ENCODE assay signal across 17 mouse cellular contexts in the genomic region with DNA sequence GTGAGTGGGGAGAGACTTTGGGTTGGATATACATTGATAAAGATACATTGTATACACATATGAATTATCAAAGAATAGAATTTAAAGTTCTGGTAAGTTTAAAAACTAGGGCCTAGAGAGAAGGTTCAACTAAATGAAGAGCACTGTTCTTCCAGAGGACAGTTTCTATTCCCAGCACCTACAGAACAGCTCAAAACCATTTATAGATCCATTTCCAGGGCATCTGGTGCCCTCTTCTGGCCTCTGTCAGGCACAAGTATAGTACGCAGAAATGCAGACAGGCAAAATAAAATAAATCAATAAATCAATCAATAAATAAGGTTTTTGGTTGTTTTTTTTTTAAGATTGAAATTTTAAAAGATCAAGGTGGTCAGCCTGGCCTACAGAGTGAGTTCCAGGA.
DNase-seq lines count a peak whose midpoint lies in the region; ATAC-seq and TF ChIP-seq lines count a peak whose summit lies in the region.
"Had no signal": no experiment of that assay in that cellular context is flagged by ENCODE, and none has a peak within 500 bp of the region (broad histone marks: within the 10 kb centered on the region; RNA-seq: fewer than 3 reads in every experiment).

No protein-coding gene starts in this region.

- 98% methylated on average over 1 of the region's 1 CpGs for WGBS in kidney, postnatal 0 days

- no peak overlapping the region for H3K4me3 ChIP-seq in kidney, postnatal 0 days (replicated peaks; ENCODE audit: low read depth, low read length)
- no peak overlapping the region for H3K4me3 ChIP-seq in MEL (ENCODE audit: control insufficient read depth in 1 of 2, insufficient read depth in 1 of 2, low read depth in 2 of 2, low read length in 2 of 2)
- H3K4me3 ChIP-seq: forebrain, embryonic 13.5 days; heart, embryonic 15.5 days; hindbrain, embryonic 12.5 days; liver, embryonic 13.5 days had no signal

- no peaks in the 10 kb centered on the region for H3K36me3 ChIP-seq in kidney, postnatal 0 days (ENCODE audit: insufficient read depth, low read length)
- peaks cover 0 to 5% of the 10 kb centered on the region in 2 experiments; a peak in 2 of 4 replicates for H3K36me3 ChIP-seq in MEL (ENCODE audit: control insufficient read depth in 1 of 2, insufficient read depth in 2 of 2, low read length in 2 of 2)
- H3K36me3 ChIP-seq in splenic B cell, adult 2 months (ENCODE audit: control insufficient read depth, insufficient read depth, low read length, poor library complexity, severe bottlenecking) = no peaks in the 10 kb centered on the region
- H3K36me3 ChIP-seq: heart, embryonic 15.5 days; hindbrain, embryonic 12.5 days; liver, embryonic 13.5 days had no signal

- H3K27me3 ChIP-seq in kidney, postnatal 0 days (ENCODE audit: insufficient read depth, low read length) = no peaks in the 10 kb centered on the region
- H3K27me3 ChIP-seq in MEL (ENCODE audit: control insufficient read depth in 1 of 2, insufficient read depth in 2 of 2, low read length in 2 of 2) = no peaks in the 10 kb centered on the region
- H3K27me3 ChIP-seq in splenic B cell, adult 2 months (ENCODE audit: control insufficient read depth, insufficient read depth, low read length, poor library complexity, severe bottlenecking) = no peaks in the 10 kb centered on the region
- H3K27me3 ChIP-seq: forebrain, embryonic 13.5 days; heart, embryonic 15.5 days; hindbrain, embryonic 12.5 days; liver, embryonic 13.5 days had no signal

- ATAC-seq in kidney, postnatal 0 days (replicated peaks; ENCODE audit: low FRiP score, low read depth) = no peak
- ATAC-seq: forebrain, embryonic 13.5 days had no signal

- peak; percentile 87 for TF ChIP-seq RAD21 in MEL (IDR thresholded peaks at IDR 0.05; ENCODE audit: low read depth, low read length)

- TF ChIP-seq POLR2A in MEL (IDR thresholded peaks at IDR 0.05; ENCODE audit: control insufficient read depth in 1 of 2, insufficient read depth in 1 of 2, low read depth in 1 of 2, low read length in 2 of 2, poor library complexity in 1 of 2) = no peak

- no peaks in the 10 kb centered on the region for H3K79me2 ChIP-seq in MEL (ENCODE audit: control insufficient read depth, insufficient read depth, low read length, poor library complexity)

- no peaks in the 10 kb centered on the region for H3K9me3 ChIP-seq in kidney, postnatal 0 days (replicated peaks; ENCODE audit: low read length)
- no peaks in the 10 kb centered on the region for H3K9me3 ChIP-seq in MEL (replicated peaks; ENCODE audit: insufficient read depth, low read length)
- H3K9me3 ChIP-seq: forebrain, embryonic 13.5 days; heart, embryonic 15.5 days; liver, embryonic 13.5 days had no signal

- H3K4me2 ChIP-seq in kidney, postnatal 0 days (ENCODE audit: low read length) = no peak overlapping the region
- H3K4me2 ChIP-seq: forebrain, embryonic 13.5 days; heart, embryonic 15.5 days; hindbrain, embryonic 12.5 days; liver, embryonic 13.5 days had no signal

- H3K9ac ChIP-seq in kidney, postnatal 0 days (ENCODE audit: low read depth, low read length) = no peak overlapping the region
- no peak overlapping the region for H3K9ac ChIP-seq in MEL (ENCODE audit: control insufficient read depth, low read depth, low read length, poor library complexity, severe bottlenecking)
- H3K9ac ChIP-seq: forebrain, embryonic 13.5 days; heart, embryonic 15.5 days; hindbrain, embryonic 12.5 days; liver, embryonic 13.5 days had no signal

- no peak for TF ChIP-seq EP300 in MEL (IDR thresholded peaks at IDR 0.05; ENCODE audit: low read depth in 1 of 2, low read length in 2 of 2)

- H3K4me1 ChIP-seq in kidney, postnatal 0 days (replicated peaks; ENCODE audit: insufficient read depth, low read length) = peaks cover 17% of the 10 kb centered on the region
- H3K4me1 ChIP-seq in MEL (ENCODE audit: control insufficient read depth in 1 of 2, insufficient read depth in 2 of 2, low read length in 2 of 2) = peaks cover 0 to 8% of the 10 kb centered on the region in 2 experiments; a peak in 3 of 4 replicates
- H3K4me1 ChIP-seq: forebrain, embryonic 13.5 days had no signal

- DNase-seq in kidney, postnatal 0 days (ENCODE audit: low spot score) = no peak
- DNase-seq in kidney, adult 18-20 months = no peak
- DNase-seq in retina, embryonic 14.5 days (ENCODE audit: low spot score) = peak; percentile 18
- no peak for DNase-seq in retina, postnatal 1 day
- peak; percentile 53 for DNase-seq in MEL (ENCODE audit: low read depth, low spot score)
- DNase-seq in splenic B cell, adult 2 months (ENCODE audit: low read depth, low spot score) = peak; percentile 56
- no peak for DNase-seq in layer of hippocampus, postnatal 14 days (ENCODE audit: low spot score in 2 of 2)
- DNase-seq: adrenal gland, postnatal 14 days; cerebellum, adult 2 months; kidney, adult 11 months; liver, embryonic 13.5 days; midbrain, embryonic 14.5 days; right cerebral cortex, postnatal 14 days; thymus, adult 18-20 months had no signal

- TF ChIP-seq CTCF in kidney, postnatal 0 days (IDR thresholded peaks at IDR 0.05; ENCODE audit: low read depth) = peak; percentile 44; the same call in 1 of the 2 replicates
- TF ChIP-seq CTCF in MEL (IDR thresholded peaks at IDR 0.05 in 2 of 3, conservative IDR thresholded peaks at IDR 0.05 in 1 of 3; ENCODE audit: control insufficient read depth in 1 of 3, insufficient read depth in 1 of 3, low read depth in 2 of 3, low read length in 3 of 3, poor library complexity in 1 of 3, severe bottlenecking in 1 of 3) = peak; percentile 9 to 68 (median 49); a peak in 5 of 6 replicates

- no peak overlapping the region for H3K27ac ChIP-seq in kidney, postnatal 0 days
- H3K27ac ChIP-seq in MEL (ENCODE audit: control insufficient read depth, low read depth, low read length) = no peak overlapping the region
- H3K27ac ChIP-seq: forebrain, embryonic 13.5 days; heart, embryonic 15.5 days; liver, embryonic 13.5 days had no signal

TF ChIP-seq in MEL, 35 proteins besides CTCF, POLR2A, EP300 and RAD21:
- TF ChIP-seq SMC3 (IDR thresholded peaks at IDR 0.05; ENCODE audit: low read depth, low read length) = peak; percentile 78
- no peak for TF ChIP-seq MEF2A (IDR thresholded peaks at IDR 0.05; ENCODE audit: extremely low read depth, insufficient replicate concordance, low read depth, low read length, poor library complexity, severe bottlenecking)
- TF ChIP-seq ZC3H11A (IDR thresholded peaks at IDR 0.05; ENCODE audit: low read depth, low read length) = peak; percentile 87
- TF ChIP-seq USF2 (IDR thresholded peaks at IDR 0.05; ENCODE audit: borderline replicate concordance in 1 of 2, insufficient read depth in 1 of 2, low read depth in 1 of 2, low read length in 2 of 2) = no peak
- TF ChIP-seq GATA1 (IDR thresholded peaks at IDR 0.05; ENCODE audit: low read depth, low read length) = no peak
- TF ChIP-seq GABPA (IDR thresholded peaks at IDR 0.05; ENCODE audit: low read depth, low read length) = no peak
TF ChIP-seq in MEL: peak in this region for 2.

Comparison
In these comparisons a context has a peak if more than half of its experiments do, and no peak if none do; other contexts are left out.
1. DNase-seq: peak in retina, embryonic 14.5 days (single experiment), MEL (single experiment) and splenic B cell, adult 2 months (single experiment); none in kidney, postnatal 0 days (single experiment), kidney, adult 18-20 months (single experiment), retina, postnatal 1 day (single experiment) and layer of hippocampus, postnatal 14 days (0 of 2).